Mouse (Mus musculus): Measurements from ENCODE around the gene Eif4a2.

The Eif4a2 gene

DNA sequence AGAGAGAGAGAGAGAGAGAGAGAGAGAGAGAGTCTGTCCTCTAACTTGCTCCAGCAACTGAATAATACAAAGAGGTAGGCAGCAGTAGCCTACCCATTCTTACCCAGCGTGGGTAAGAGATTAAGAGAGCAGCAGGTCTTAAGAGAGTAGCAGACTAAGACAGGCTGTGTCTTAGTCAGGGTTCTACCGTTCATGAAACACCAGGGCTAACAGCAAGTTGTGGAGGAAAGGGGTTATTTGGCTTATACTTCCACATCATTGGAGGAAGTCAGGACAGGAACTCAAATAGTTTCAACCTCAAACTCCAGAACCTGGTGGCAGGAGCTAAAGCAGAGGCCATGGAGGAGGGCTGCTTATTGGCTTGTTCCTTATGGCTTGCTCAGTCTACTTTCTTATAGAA is 3.4 kb upstream of the Eif4a2 start:
- peak; percentile 50 for DNase-seq (ENCODE audit: low read depth)

DNA sequence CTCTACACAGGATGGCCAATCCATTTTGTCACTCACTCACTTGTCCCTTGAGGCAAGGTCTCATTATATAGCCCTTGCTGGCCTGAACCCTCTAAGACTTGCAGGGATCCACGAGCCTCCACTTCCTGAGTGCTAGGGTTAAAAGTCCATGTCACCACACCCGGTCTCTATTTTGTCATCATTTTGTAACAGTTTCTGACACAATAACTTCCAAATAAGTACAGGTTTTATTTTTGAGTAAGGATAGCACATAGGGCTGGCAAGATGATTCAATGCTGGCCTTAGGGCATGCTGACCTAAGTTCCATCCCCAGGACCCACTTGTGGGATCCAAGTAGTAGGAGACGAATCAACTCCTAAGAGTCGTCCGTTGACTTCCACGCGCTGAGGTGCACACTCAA is 1.1 kb upstream of the Eif4a2 start:
- no peak for DNase-seq (ENCODE audit: low read depth)

DNA sequence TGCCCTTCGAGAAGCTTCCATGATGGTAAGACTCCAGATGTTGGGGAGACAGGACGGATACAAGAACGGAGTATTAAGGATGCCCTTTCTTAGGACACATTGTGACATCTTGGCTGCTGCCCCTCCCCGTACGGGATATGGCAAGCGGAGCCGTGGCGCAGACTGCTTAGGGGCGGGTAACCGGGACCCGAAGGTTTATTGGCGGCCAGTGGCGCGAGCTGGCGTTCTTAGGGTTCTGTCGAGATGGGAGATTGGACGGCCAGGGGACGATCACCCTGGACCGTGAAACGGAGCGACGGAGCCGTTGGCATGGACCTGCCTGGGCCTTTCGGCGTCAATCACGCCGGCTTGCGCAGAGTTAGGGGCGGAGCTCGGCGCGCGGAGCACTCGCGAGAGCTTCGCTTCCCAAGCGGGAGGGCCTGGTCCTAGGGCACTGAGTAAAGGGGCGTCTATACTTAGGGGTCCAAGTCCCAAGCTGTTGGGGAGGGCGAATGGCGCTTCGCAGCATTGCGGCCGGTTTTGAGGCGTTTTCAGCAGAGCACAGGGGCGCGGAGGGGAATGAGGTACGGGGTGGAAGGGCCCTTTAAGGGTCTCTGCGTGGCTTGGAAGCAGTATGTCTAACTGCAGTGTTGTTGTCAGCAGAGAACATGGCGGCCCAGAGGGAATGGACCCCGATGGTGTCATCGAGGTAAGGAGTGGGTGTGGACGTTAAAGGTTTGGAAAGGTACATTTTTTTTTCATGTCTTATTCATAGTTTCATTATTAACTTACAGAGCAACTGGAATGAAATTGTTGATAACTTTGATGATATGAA is 909 bp downstream of the Eif4a2 start:
- DNase-seq (ENCODE audit: low read depth): peak; percentile 84

DNA sequence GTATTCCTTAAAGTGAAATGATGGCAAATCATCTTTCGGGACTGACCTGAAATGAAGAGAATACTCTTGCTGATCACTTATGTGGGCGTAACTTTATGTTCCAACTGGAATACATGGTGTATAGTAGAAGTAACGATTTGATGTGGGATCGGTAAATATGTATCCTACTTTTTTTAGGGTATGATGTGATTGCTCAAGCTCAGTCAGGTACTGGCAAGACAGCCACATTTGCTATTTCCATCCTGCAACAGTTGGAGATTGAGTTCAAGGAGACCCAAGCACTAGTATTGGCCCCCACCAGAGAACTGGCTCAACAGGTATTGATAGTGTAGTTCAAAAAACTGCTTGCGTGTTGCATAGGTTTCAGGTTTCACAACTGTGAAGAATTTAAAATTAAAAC is 1.7 kb downstream of the Eif4a2 start:
- DNase-seq (ENCODE audit: low read depth): no peak

DNA sequence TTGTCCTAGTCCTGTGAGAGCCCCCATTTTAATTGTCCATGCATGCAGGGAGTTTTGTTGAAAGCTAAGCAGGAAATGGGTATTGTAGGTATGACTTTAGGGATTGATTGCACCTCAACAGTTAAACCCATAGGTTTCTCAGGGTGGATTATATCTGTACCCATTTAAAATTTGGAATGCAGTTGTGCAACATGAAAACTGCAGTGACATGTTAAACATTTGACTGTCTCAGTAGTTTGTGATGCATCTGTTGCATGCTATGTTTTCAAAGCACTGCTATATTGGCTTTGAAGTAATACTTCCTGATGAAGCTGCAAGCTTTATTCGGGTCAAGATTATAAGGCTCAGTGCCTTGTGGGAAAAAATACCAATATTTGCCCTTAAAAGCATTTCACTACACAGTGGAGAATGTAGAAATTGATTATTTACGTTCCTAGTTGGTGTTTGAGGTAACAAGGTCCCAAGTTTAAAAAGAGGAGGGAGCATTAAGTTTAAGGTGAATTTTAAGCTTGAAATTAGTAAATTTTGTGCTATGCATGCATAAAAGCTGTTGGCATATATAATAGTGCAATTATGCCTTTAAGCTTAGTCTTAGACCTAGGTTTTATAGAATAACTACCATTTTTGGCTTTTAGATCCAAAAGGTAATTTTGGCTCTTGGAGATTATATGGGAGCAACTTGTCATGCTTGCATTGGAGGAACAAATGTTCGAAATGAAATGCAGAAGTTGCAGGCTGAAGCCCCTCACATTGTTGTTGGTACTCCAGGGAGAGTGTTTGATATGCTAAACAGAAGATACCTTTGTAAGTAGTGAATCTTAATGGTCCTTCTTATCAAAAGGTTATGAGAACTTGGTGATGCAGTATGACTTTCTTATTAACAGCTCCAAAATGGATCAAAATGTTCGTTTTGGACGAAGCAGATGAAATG is 2.4 kb downstream of the Eif4a2 start:
- DNase-seq (ENCODE audit: low read depth): peak; percentile 33

DNA sequence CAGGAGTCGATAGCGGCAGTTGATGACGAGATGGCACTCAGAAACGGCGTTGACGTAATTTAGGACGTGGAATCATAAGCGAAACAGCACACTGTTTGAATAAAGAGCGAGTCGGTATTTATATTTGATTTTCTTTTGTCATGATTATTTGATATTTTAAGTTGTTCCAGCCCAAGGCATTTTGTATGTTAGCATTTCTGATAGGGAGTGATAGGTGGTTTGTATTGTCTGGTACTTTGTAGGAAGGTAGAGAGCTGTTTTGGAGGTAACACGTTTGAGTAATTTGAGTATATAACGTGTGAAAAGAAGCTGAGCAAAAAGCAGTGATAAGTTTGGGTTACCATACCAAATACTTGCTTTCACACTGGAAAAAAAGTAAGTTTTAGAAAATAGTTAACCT is 5.1 kb downstream of the Eif4a2 start:
- DNase-seq (ENCODE audit: low read depth): no peak

DNA sequence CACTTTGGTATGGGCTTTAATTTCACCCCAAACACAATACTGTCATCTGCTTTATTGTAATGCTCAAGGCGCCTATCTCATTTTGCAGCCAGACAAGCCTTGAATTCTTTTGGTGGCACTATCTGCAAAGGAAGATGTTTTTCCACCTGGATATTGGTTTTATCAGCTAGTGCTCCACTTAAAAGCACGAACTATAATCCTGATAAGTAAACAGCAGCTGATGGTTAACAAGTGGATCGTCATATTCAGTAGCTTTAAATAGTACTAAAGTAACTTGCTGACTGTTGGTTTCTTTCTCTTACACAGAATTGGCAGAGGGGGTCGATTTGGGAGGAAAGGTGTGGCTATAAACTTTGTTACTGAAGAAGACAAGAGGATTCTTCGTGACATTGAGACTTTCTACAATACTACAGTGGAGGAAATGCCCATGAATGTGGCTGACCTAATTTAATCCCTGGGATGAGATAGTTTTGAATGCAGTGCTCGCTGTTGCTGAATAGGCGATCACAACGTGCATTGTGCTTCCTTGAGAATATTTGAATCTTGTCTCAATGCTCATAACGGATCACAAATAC is 5.7 kb downstream of the Eif4a2 start:
- DNase-seq (ENCODE audit: low read depth): peak; percentile 25

DNA sequence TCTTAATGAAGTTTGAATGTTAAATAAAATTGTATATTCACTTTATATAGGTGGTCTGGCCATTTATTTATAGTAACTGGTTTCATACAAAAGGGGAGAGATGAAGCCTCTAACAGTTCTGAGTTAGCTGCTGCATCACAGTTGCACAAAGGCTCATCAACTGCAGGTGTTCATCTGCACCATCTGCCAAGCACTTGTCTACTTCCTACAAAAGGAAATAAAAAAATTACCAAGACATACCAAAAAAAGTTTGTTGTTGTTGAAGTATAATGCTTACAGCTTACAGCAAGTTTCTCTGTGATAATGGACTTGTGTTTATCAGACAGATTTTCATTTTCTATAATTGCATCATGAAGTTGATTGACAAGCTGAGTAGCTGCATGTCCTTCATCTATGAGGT is 6.7 kb downstream of the Eif4a2 start:
- peak; percentile 32 for DNase-seq (ENCODE audit: low read depth)

DNA sequence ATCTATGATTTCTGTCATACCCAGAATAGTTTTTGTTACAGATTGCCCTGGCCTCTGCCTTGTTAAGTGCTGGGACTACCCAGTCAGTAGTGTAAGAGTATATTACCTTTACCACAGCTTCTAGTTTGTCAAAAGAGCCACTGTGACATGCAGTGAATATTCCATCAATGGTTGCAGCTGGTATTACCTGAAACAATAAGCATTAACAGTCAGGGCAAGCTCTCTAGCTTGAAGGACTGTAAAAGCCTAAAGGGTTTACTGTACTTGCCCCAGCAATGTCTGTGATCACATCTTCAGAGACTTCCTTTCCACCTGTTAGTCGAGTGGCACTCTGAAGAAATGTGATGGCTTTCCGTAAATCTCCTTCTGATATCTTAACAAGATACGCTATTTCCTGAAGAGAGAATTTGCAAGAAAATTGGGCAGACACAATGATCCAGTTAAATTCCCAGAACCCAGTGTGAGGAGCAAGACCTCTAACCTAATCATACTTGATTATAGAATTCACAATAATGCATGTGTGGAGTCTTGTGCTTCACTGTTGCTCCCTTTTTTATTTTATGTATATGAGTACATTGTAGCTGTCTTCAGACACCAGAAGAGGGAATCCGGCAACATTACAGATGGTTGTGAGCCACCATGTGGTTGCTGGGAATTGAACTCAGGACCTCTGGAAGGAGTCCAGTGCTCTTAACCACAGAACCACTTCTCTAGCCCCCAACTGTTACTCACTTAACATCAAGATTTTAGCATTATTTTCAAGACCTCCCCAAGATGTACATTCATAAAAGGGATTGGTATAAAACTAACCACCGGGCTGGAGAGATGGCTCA is 7.3 kb downstream of the Eif4a2 start:
- DNase-seq (ENCODE audit: low read depth): peak; percentile 33

DNA sequence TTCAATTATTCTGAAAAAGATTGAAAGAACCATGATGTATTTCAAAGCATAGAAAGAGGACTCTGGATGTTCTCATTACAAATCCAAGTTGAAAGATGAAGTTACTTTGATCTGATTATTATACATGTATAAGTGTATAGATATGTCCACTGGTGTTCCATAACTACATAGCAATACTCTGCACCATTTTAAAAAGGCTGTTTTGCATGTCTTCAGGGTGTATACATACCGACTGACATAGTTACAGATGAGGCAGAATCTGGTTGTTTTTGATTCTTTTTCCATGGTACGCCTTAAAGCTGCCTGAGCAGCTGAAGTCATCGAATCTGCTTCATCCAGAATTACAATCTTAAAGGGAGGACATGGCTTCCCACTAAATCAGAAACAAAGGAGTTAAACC is 8.2 kb downstream of the Eif4a2 start:
- no peak for DNase-seq (ENCODE audit: low read depth)

DNA sequence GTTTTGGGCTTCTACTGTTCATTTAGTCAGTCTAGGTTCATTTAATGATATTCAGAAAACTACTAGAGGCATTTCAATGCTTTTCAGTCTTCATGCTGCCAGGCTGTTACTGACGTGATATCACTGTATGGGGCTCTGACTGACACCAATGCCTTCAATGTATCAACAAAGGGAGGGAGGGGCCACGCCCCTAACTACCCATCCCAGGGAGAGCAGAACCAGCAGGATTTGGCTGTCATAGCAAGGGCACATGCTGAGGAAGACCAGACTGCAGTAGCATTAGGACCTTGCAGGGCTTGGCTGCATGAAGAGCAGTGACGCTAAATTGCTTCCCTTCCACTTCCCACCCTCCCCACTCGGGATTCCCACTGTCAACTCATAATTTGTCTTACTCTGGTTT is 9.9 kb downstream of the Eif4a2 start:
- DNase-seq (ENCODE audit: low read depth): no peak

DNA sequence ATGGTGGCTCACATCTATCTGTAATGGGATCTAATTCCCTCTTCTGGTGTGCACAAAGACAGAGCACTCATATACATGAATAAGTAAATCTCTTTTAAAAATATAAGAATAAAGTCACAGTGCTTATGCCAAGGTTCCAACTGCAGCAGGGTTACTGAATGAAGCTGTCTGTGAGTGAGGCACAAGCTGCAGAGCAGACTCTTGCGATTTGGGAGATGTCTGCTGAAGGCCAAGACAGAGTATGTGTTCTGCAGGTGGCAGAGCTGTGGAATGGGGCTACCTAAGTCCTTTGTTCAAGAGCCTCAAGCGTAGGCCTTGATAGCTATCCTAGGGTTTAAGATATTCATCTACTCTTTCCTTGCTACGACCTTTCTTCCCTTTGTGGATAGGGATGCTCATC is 15.2 kb downstream of the Eif4a2 start:
- DNase-seq (ENCODE audit: low read depth): no peak

DNA sequence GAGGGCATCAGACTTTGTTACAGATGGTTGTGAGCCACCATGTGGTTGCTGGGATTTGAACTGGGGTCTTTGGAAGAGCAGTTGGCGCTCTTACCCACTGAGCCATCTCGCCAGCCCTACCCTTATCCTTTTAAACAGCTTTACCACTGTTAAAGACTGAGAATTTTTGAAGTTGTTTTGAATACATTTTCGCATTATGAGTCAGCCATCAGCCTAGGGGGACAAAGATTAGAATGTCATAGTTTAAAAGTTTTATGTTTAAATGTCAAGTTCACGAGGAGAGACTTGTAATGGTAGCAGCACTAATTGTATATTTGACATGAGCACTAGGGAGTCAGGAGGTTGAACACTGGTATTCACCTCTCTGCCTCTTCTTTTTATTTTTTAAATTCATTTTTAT is 15.9 kb downstream of the Eif4a2 start:
- no peak for DNase-seq (ENCODE audit: low read depth)

DNA sequence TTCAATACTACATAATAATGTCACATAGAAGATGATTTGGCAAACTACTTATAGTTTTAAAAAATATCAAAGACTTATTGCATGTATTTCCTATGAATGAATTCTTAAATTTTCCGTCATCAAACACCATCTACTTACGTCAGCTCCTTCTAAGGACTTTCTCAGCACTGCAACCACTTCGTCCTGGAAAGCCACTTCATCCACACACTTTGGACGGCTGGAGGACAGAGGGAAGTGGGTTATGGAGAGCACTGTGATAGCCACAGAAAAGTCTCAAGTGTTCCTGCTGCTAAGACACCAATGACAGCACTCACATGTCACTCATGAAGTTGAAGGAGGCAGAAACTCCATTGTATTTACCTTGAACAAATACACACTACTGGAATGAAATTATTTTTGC is 17.2 kb downstream of the Eif4a2 start:
- DNase-seq (ENCODE audit: low read depth): no peak

DNA sequence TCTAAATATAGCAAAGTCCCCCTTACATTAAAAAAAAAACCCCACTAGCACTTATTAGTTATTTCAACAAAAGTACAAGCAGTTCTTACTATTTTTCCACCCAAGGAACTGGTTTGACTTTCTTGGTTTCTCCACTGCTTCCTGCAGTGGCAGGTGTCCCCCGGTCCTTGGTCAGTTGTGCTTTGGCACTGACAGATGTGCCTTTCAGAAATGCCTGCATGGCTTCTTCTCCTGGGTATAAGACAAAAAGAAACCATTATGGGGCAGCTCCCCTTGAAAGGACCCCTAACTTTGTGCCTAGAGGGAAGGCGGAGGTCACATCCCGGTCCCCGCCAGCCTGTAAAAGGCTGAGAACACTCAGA is 20.0 kb downstream of the Eif4a2 start:
- no peak for DNase-seq (ENCODE audit: low read depth)

DNA sequence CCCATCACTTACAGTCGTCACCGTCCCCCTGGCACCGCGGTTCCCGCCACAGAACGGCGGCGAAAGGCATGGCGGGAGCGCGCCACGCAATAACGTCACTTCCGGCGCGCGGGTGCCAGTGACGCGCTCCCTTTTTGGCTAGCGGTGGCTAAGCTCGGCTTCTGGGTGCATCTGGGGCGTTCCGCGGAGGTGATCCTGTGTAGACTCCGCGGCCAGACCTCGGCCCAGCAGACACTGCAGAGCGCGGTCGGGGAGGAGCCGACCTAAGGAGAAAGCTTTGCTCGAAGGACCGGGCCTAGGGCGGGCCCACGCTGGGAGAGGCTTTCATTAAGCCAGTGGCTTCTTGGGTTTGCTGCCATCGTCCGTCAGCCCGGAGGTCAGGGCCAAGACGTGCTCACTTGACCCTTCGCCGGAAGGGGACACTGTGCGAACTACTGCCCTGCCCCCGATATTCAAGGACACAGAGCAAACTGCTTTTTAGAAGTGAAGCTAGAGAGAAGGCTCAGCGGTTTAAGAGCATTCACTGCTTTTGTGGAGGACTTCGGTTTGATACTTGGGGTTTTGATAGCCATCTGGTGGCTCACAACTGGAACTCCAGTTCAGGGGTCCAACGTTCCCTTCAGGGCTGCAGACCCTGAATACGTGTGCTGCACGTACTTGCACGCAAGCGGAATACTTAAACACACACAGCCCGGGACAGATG is 20.6 kb downstream of the Eif4a2 start, which contains the start of gene Rfc4:
TSS of gene Rfc4 (minus strand) at position 65 of the 703 bp plus-strand sequence.
- DNase-seq (ENCODE audit: low read depth): peak; percentile 93

DNA sequence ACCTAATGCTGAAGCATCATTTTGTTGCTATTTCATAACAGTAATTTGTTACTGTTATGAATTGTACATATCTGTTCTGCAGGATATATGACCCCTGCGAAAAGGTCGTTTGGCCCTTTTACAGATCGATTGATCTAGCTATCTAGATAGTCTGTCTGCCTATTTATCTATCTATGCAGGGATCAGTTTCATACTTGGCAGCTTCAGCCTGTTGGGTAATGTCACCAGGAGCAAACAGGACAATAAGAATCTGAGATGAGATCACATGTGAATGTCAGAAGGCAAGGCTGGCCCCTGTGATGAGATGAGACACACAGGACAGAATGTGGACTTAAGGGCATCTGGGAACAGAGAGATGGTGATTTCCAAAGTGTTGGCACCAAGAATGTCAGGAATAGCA is 23.1 kb downstream of the Eif4a2 start:
- no peak for DNase-seq (ENCODE audit: low read depth)

DNA sequence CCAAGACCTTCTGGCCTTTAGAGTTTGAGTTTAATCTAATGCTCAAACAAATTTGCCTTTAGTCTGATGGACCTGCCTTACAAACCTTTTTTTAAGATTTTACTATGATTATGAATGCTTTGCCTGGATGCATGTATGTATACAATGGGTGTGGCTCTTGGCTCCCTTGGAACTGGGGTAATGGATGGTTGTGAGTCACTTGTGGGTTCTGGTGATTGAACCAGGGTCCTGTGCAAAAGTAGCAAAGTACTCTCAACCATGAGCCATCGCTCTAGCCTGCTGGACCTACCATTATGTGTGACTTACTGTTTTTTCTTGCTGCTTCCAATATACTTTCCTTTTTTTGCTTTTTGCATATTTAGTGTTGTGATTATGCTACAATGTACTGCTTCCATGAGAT is 25.1 kb downstream of the Eif4a2 start:
- DNase-seq (ENCODE audit: low read depth): no peak

DNA sequence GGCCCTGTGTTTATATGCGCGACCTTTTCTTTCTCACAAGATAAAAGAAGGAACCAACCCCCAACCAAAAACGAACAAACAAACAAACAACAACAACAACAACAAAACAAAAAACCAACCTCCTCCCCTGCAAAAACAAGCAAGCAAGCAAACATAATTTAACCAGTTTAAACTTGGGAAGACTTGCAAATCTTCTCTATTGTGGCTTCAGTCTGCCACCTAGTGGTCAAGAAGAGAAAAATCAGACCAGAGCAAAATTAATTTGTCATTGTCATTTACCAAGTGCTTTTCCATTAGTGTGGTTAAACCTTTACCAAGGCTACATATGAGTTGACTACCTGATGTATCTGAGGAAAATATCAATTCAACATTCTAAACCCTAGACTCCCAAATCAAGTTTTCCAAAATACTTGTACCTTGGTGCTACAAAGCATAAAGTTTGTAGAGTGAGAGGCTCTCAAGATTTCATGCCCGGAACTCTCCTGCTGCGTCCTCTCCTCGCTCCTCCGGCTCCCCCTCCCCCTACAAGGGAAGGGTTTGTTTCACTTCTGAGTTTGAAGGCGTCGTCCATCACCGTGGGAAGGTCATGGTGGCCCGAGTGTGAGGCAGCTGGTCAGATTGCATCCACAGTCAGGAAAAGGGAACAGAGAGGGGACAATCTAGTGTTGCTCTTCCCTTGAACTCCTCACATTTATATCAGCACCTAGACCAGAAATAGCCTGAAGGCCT is 28.3 kb downstream of the Eif4a2 start:
- DNase-seq (ENCODE audit: low read depth): peak; percentile 83

DNA sequence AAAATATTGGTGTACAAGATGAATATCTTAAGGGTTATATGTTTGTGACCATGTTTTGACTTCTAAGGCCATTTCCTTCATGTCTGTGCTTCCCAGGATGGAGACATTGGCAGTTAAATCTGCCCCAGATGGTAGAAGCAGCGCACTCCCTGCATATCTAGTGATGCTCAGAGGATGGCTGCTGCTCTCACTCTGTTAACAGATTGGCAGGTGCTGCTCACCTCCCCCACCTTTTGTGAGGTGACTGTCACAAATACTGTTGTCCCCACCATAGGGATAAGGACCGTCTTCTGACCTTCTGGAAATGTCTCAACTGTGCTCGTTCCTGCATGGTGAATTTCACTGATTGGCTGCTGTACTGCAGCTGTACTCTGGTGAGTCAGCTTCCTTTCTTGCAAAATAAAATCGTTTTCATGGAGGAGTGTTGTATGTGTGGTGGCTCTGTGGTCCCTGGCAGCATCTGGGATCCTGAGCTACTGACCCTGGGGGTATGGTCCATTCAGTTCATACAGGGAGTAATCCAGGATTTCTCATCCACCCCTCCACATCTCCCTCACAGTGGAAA is 29.2 kb downstream of the Eif4a2 start:
- no peak for DNase-seq (ENCODE audit: low read depth)
